Mouse (Mus musculus) G1E (cell line): ENCODE results near the gene Cacnb3.

Experiments used
- CTCF ChIP-seq: IDR thresholded peaks from 2 replicates; pipeline ENCODE4 v1.5.1; 2012; ENCODE audit warnings: low read depth, low read length, inconsistent platforms, mixed read lengths
- GATA1 ChIP-seq: IDR thresholded peaks from 2 replicates; pipeline ENCODE4 v1.6.1; 2012; ENCODE audit warnings: borderline replicate concordance, low read length, inconsistent platforms, mixed read lengths
- POLR2AphosphoS5 ChIP-seq: IDR thresholded peaks from 2 replicates; pipeline ENCODE4 v1.6.1; 2012; ENCODE audit warnings: low read depth, low read length, inconsistent platforms; ENCODE audit not compliant: insufficient replicate concordance

GRCm38 (mm10) chr15:98608784-98609250 is 21.8 kb upstream of the Cacnb3 start:
- TF ChIP-seq CTCF (no peak), GATA1 (no peak), POLR2AphosphoS5 (no peak)
